In the genomic region with DNA sequence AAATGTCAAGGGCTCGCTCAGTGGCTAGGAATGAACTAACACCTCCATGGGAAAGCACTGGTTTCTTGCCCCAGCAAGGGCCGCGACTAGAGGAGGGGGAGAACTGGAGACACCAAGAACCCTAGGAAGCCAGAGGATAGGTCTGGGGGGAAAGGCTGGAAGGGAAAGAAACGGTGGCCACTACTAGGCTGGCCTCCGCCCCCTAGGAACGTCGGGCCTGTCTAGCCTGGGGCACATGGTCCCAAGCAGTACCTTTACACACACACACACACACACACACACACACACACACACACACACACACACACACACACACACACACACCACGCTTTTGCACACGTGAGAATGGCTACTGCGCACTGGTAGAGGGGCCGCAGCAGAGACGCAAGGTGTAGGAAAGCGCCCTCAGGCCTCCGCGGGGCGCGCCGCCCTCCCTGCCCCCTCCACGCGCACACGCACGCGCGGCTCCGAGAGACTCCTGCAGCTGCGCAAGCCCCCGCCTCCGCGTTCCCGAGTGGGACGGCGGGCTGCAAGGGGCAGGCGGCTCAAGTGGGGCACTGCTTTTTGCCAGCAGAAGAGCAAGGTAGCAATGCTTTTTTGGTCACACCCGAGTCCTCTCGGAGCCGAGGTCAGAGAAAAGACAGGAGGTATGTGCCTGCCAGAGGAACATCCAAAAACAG, we compare ENCODE assay signal across 8 mouse cellular contexts.
DNase-seq lines count a peak whose midpoint lies in the region; ATAC-seq and TF ChIP-seq lines count a peak whose summit lies in the region.

No protein-coding gene starts in this region.

- no peaks in the 10 kb centered on the region for H3K4me1 ChIP-seq in G1E (ENCODE audit: insufficient read depth, low read depth, low read length)
- H3K4me1 ChIP-seq in forebrain, embryonic 11.5 days (replicated peaks; ENCODE audit: control insufficient read depth, insufficient read depth, low read length): peaks cover 19% of the 10 kb centered on the region; the same call in 1 of the 2 replicates
- H3K4me1 ChIP-seq in hindbrain, embryonic 10.5 days (replicated peaks): peaks cover 87% of the 10 kb centered on the region

- H3K9ac ChIP-seq in forebrain, embryonic 11.5 days (ENCODE audit: low read length): peak overlapping the region; percentile 30; the same call in 1 of the 2 replicates

- WGBS in forebrain, embryonic 11.5 days: 1% methylated on average over 36 of the region's 36 CpGs
- WGBS in hindbrain, embryonic 10.5 days: under 1% methylated on average over 35 of the region's 36 CpGs

- intact Hi-C loops in left cerebral cortex, postnatal 14 days (cut with DNase I): loop anchor here (10.0 kb wide), 1 partner anchor 559 kb away; no protein-coding TSS in a partner anchor

- peak overlapping the region; percentile 13; the same call in 1 of the 2 replicates for H3K4me3 ChIP-seq in G1E (ENCODE audit: low read depth, low read length)
- H3K4me3 ChIP-seq in forebrain, embryonic 11.5 days (ENCODE audit: low read depth, low read length): peak overlapping the region; percentile 47
- peak overlapping the region; percentile 71 for H3K4me3 ChIP-seq in hindbrain, embryonic 10.5 days

- TF ChIP-seq CTCF in G1E (IDR thresholded peaks at IDR 0.05; ENCODE audit: low read depth, low read length): no peak

- H3K4me2 ChIP-seq in forebrain, embryonic 11.5 days (ENCODE audit: low read depth, low read length, severe bottlenecking): peak overlapping the region; percentile 98

- no peak overlapping the region for H3K27ac ChIP-seq in forebrain, embryonic 11.5 days (ENCODE audit: low read depth, low read length)
- H3K27ac ChIP-seq in hindbrain, embryonic 10.5 days: peak overlapping the region; percentile 88

- DNase-seq in G1E (ENCODE audit: low spot score): no peak
- peak; percentile 62 for DNase-seq in adrenal gland, postnatal 10 days
- peak; percentile 67 for DNase-seq in forebrain, embryonic 11.5 days (ENCODE audit: low spot score)
- no peak for DNase-seq in hindbrain, embryonic 10.5 days (ENCODE audit: low spot score)
- DNase-seq in left cerebral cortex, postnatal 14 days (ENCODE audit: low spot score in 2 of 2): peak; percentile 64 to 78
- DNase-seq in neural tube, embryonic 10.5 days (ENCODE audit: extremely low spot score, low spot score): peak; percentile 47
- peak; percentile 69 for DNase-seq in thymus, postnatal 14 days
- no peak for DNase-seq in urinary bladder, adult 2 months (ENCODE audit: low spot score)

- H3K36me3 ChIP-seq in G1E (replicated peaks): no peaks in the 10 kb centered on the region
- H3K36me3 ChIP-seq in forebrain, embryonic 11.5 days (ENCODE audit: control insufficient read depth, insufficient read depth, low read length): no peaks in the 10 kb centered on the region
- H3K36me3 ChIP-seq in hindbrain, embryonic 10.5 days: no peaks in the 10 kb centered on the region

- H3K9me3 ChIP-seq in G1E (replicated peaks): peaks cover 96% of the 10 kb centered on the region
- no peaks in the 10 kb centered on the region for H3K9me3 ChIP-seq in forebrain, embryonic 11.5 days (ENCODE audit: control insufficient read depth, low read length)
- H3K9me3 ChIP-seq in hindbrain, embryonic 10.5 days: no peaks in the 10 kb centered on the region

- no peaks in the 10 kb centered on the region for H3K27me3 ChIP-seq in G1E (ENCODE audit: insufficient read depth, low read length)
- H3K27me3 ChIP-seq in forebrain, embryonic 11.5 days (ENCODE audit: control insufficient read depth, insufficient read depth, low read length): peaks cover 21% of the 10 kb centered on the region
- H3K27me3 ChIP-seq in hindbrain, embryonic 10.5 days (ENCODE audit: insufficient read depth, poor library complexity, severe bottlenecking): peaks cover 59% of the 10 kb centered on the region

- ATAC-seq in G1E (ENCODE audit: extremely low read depth, insufficient number of reproducible peaks, low FRiP score, poor library complexity, severe bottlenecking): no peak
- peak; percentile 45; the same call in 1 of the 2 replicates for ATAC-seq in forebrain, embryonic 11.5 days (replicated peaks; ENCODE audit: low FRiP score)

Comparison
In these comparisons a context has a peak if more than half of its experiments do, and no peak if none do; other contexts are left out.
1. DNase-seq: peak in adrenal gland, postnatal 10 days (single experiment), forebrain, embryonic 11.5 days (single experiment), left cerebral cortex, postnatal 14 days (2 of 2), neural tube, embryonic 10.5 days (single experiment) and thymus, postnatal 14 days (single experiment); none in G1E (single experiment), hindbrain, embryonic 10.5 days (single experiment) and urinary bladder, adult 2 months (single experiment).
2. H3K4me3 ChIP-seq: peak in every context shown above with its lines; median percentile 71 in hindbrain, embryonic 10.5 days; 47 in forebrain, embryonic 11.5 days; 13 in G1E.